Mouse (Mus musculus) CH12.LX (cell line): Measurements from ENCODE around the gene Krt87. TPM values are rescaled to one million over a fixed set of nuclear protein-coding genes. Genes with fewer than 3 reads are reported as not detected.

ENCODE experiments used
- DNase-seq: peaks from one replicate; pipeline ENCODE4 v3.0.0-alpha.2; 2013; ENCODE audit errors: extremely low read depth
- H3K27ac ChIP-seq: 2 replicates; pipeline ENCODE4 v1.5.1; 2012; ENCODE audit warnings: low read depth, mild to moderate bottlenecking, control low read depth, moderate library complexity; ENCODE audit not compliant: insufficient read depth
- H3K27me3 ChIP-seq: replicated peaks from 2 replicates; pipeline ENCODE3; 2012; ENCODE audit warnings: inconsistent platforms
- H3K36me3 ChIP-seq, 2 experiments: replicated peaks in 1 of 2; 2 replicates each; pipeline versions ENCODE3 to v1.6.1; 2012; ENCODE audit warnings: inconsistent platforms in 1 of 2, low read length in 1 of 2, mild to moderate bottlenecking in 1 of 2, mixed read lengths in 1 of 2, moderate library complexity in 1 of 2; ENCODE audit not compliant: control insufficient read depth in 1 of 2, insufficient read depth in 1 of 2
- H3K4me1 ChIP-seq, 2 experiments: 2 replicates each; pipeline ENCODE4 v1.6.1; 2012; ENCODE audit warnings: inconsistent platforms in 1 of 2, moderate library complexity in 1 of 2; ENCODE audit not compliant: insufficient read depth in 2 of 2, control insufficient read depth in 1 of 2
- H3K4me2 ChIP-seq: 2 replicates; pipeline ENCODE4 v1.6.1; 2012; ENCODE audit warnings: low read depth, mild to moderate bottlenecking, control low read depth; ENCODE audit not compliant: poor library complexity, insufficient read depth, severe bottlenecking
- H3K4me3 ChIP-seq, 3 experiments: fragments of 150-350 bp in 1 of 3; sonication (generic) in 1 of 3; replicated peaks in 1 of 3; 2 replicates each; pipeline versions ENCODE3 to v1.5.1; 2011 to 2012; ENCODE audit warnings: low read depth in 2 of 3, low read length in 2 of 3, mild to moderate bottlenecking in 2 of 3, moderate library complexity in 2 of 3, control low read depth in 1 of 3, improper control_type of control experiment in 1 of 3, inconsistent platforms in 1 of 3, mixed read lengths in 1 of 3; ENCODE audit not compliant: poor library complexity in 1 of 3
- H3K79me2 ChIP-seq: replicated peaks from 2 replicates; pipeline ENCODE4 v1.6.1; 2012; ENCODE audit warnings: mild to moderate bottlenecking, moderate library complexity; ENCODE audit not compliant: control insufficient read depth, poor library complexity, insufficient read depth, severe bottlenecking; ENCODE audit errors: extremely low read depth
- H3K9ac ChIP-seq: 2 replicates; pipeline ENCODE4 v1.6.1; 2012; ENCODE audit warnings: low read depth, mild to moderate bottlenecking, control low read depth, moderate library complexity; ENCODE audit not compliant: insufficient read depth
- H3K9me3 ChIP-seq: replicated peaks from 2 replicates; pipeline ENCODE3; 2012; ENCODE audit warnings: low read length, inconsistent platforms, mixed read lengths
- BHLHE40 ChIP-seq: IDR thresholded peaks from 2 replicates; pipeline ENCODE4 v1.6.1; 2011; ENCODE audit warnings: mild to moderate bottlenecking, low read depth, low read length, improper control_type of control experiment
- CHD1 ChIP-seq: IDR thresholded peaks from 2 replicates; pipeline ENCODE4 v1.6.1; 2012; ENCODE audit warnings: low read depth, low read length, improper control_type of control experiment, inconsistent platforms
- CHD2 ChIP-seq: IDR thresholded peaks from 2 replicates; pipeline ENCODE4 v1.6.1; 2011; ENCODE audit warnings: low read length, improper control_type of control experiment
- CTCF ChIP-seq, 2 experiments: IDR thresholded peaks in 1 of 2; conservative IDR thresholded peaks in 1 of 2; 2 replicates each; pipeline ENCODE4 v1.5.1; 2011 to 2012; ENCODE audit warnings: low read depth in 2 of 2, low read length in 2 of 2, improper control_type of control experiment in 1 of 2, inconsistent platforms in 1 of 2, mild to moderate bottlenecking in 1 of 2, moderate library complexity in 1 of 2
- ELF1 ChIP-seq: IDR thresholded peaks from 2 replicates; pipeline ENCODE4 v1.6.1; 2014; ENCODE audit warnings: low read depth, mild to moderate bottlenecking, inconsistent platforms, low read length, improper control_type of control experiment
- EP300 ChIP-seq: IDR thresholded peaks from 2 replicates; pipeline ENCODE4 v1.6.1; 2011; ENCODE audit warnings: low read length, improper control_type of control experiment
- ETS1 ChIP-seq: conservative IDR thresholded peaks from 2 replicates; pipeline ENCODE4 v1.6.1; 2012; ENCODE audit warnings: low read depth, mild to moderate bottlenecking, inconsistent platforms, low read length, improper control_type of control experiment, moderate library complexity
- HCFC1 ChIP-seq: IDR thresholded peaks from 2 replicates; pipeline ENCODE4 v1.6.1; 2012; ENCODE audit warnings: low read depth, mild to moderate bottlenecking, inconsistent platforms, low read length, improper control_type of control experiment
- IRF4 ChIP-seq: IDR thresholded peaks from 2 replicates; pipeline ENCODE4 v1.6.1; 2014; ENCODE audit warnings: low read depth, mild to moderate bottlenecking, inconsistent platforms, low read length, improper control_type of control experiment
- JUN ChIP-seq: IDR thresholded peaks from 2 replicates; pipeline ENCODE4 v1.6.1; 2011; ENCODE audit warnings: low read depth, mild to moderate bottlenecking, low read length, improper control_type of control experiment, moderate library complexity; ENCODE audit not compliant: insufficient read depth
- JUND ChIP-seq: conservative IDR thresholded peaks from 2 replicates; pipeline ENCODE4 v1.6.1; 2011; ENCODE audit warnings: low read depth, low read length, improper control_type of control experiment
- KAT2A ChIP-seq: IDR thresholded peaks from 2 replicates; pipeline ENCODE4 v1.6.1; 2012; ENCODE audit warnings: low read length, improper control_type of control experiment, inconsistent platforms; ENCODE audit not compliant: insufficient replicate concordance
- MAFK ChIP-seq: IDR thresholded peaks from 2 replicates; pipeline ENCODE4 v1.6.1; 2011; ENCODE audit warnings: low read length, improper control_type of control experiment; ENCODE audit not compliant: insufficient replicate concordance
- MAX ChIP-seq: IDR thresholded peaks from 2 replicates; pipeline ENCODE4 v1.6.1; 2011; ENCODE audit warnings: low read length, improper control_type of control experiment
- MAZ ChIP-seq: IDR thresholded peaks from 2 replicates; pipeline ENCODE4 v1.6.1; 2012; ENCODE audit warnings: low read depth, mild to moderate bottlenecking, inconsistent platforms, low read length, improper control_type of control experiment, moderate library complexity
- MEF2A ChIP-seq: IDR thresholded peaks from 2 replicates; pipeline ENCODE4 v1.6.1; 2014; ENCODE audit warnings: low read depth, mild to moderate bottlenecking, inconsistent platforms, low read length, improper control_type of control experiment, borderline replicate concordance
- MXI1 ChIP-seq: IDR thresholded peaks from 2 replicates; pipeline ENCODE4 v1.6.1; 2011; ENCODE audit warnings: mild to moderate bottlenecking, low read depth, low read length, improper control_type of control experiment
- MYC ChIP-seq: IDR thresholded peaks from 2 replicates; pipeline ENCODE4 v1.6.1; 2011; ENCODE audit warnings: low read depth, mild to moderate bottlenecking, improper control_type of control experiment, low read length
- POLR2AphosphoS2 ChIP-seq: IDR thresholded peaks from 2 replicates; pipeline ENCODE4 v1.6.1; 2011; ENCODE audit warnings: low read depth, low read length, improper control_type of control experiment
- RCOR1 ChIP-seq: conservative IDR thresholded peaks from 2 replicates; pipeline ENCODE4 v1.6.1; 2012; ENCODE audit warnings: low read depth, mild to moderate bottlenecking, inconsistent platforms, low read length, improper control_type of control experiment
- SIN3A ChIP-seq: IDR thresholded peaks from 2 replicates; pipeline ENCODE4 v1.6.1; 2012; ENCODE audit warnings: low read length, improper control_type of control experiment, inconsistent platforms
- SMC3 ChIP-seq: IDR thresholded peaks from 2 replicates; pipeline ENCODE4 v1.6.1; 2011; ENCODE audit warnings: low read depth, low read length, improper control_type of control experiment
- TBP ChIP-seq: conservative IDR thresholded peaks from 2 replicates; pipeline ENCODE4 v1.6.1; 2011; ENCODE audit warnings: low read depth, low read length, improper control_type of control experiment
- TCF12 ChIP-seq: IDR thresholded peaks from 2 replicates; pipeline ENCODE4 v1.6.1; 2014; ENCODE audit warnings: low read depth, mild to moderate bottlenecking, inconsistent platforms, low read length, improper control_type of control experiment
- UBTF ChIP-seq: IDR thresholded peaks from 2 replicates; pipeline ENCODE4 v1.6.1; 2012; ENCODE audit warnings: low read depth, mild to moderate bottlenecking, inconsistent platforms, low read length, improper control_type of control experiment, moderate library complexity
- USF2 ChIP-seq: conservative IDR thresholded peaks from 2 replicates; pipeline ENCODE4 v1.6.1; 2011; ENCODE audit warnings: low read depth, low read length, improper control_type of control experiment
- ZC3H11A ChIP-seq: IDR thresholded peaks from 2 replicates; pipeline ENCODE4 v1.6.1; 2012; ENCODE audit warnings: low read depth, mild to moderate bottlenecking, inconsistent platforms, low read length, improper control_type of control experiment
- dilution Hi-C: fragments of 300-500 bp; cut with MboI; formaldehyde crosslinking; loops from 2 replicates; pipeline ENCODE4 v1.14.3; 2020; ENCODE audit warnings: low sequenced_read_pairs; ENCODE audit not compliant: extremely low pct_unique_long_range_greater_than_20kb, extremely low pct_ligation_motif_present
- in situ Hi-C: fragments of 300-500 bp; cut with MboI; formaldehyde crosslinking; loops from 3 replicates; pipeline ENCODE4 v1.14.3; 2019; ENCODE audit warnings: low sequenced_read_pairs, low pct_ligation_motif_present, low pct_unique_long_range_greater_than_20kb, mixed read lengths
- polyA plus RNA-seq: library from polyadenylated mRNA; unstranded; fragments of >175 nt; gene quantifications from 2 replicates; pipeline ENCODE4 v1.2.1, GENCODE M21; 2012; ENCODE audit warnings: low read depth; ENCODE audit not compliant: insufficient read length
- total RNA-seq, 2 experiments: library from RNA; depleted of rRNA; stranded (reverse); fragments of 300-350 nt in 1 of 2; fragments of >200 nt in 1 of 2; gene quantifications; 2 replicates each; pipeline ENCODE4 v1.2.3; 2012 to 2014

Krt87 gene
- total and polyA plus RNA-seq, 3 experiments, result 0.08 to 0.16 TPM; not detected in 1

DNA sequence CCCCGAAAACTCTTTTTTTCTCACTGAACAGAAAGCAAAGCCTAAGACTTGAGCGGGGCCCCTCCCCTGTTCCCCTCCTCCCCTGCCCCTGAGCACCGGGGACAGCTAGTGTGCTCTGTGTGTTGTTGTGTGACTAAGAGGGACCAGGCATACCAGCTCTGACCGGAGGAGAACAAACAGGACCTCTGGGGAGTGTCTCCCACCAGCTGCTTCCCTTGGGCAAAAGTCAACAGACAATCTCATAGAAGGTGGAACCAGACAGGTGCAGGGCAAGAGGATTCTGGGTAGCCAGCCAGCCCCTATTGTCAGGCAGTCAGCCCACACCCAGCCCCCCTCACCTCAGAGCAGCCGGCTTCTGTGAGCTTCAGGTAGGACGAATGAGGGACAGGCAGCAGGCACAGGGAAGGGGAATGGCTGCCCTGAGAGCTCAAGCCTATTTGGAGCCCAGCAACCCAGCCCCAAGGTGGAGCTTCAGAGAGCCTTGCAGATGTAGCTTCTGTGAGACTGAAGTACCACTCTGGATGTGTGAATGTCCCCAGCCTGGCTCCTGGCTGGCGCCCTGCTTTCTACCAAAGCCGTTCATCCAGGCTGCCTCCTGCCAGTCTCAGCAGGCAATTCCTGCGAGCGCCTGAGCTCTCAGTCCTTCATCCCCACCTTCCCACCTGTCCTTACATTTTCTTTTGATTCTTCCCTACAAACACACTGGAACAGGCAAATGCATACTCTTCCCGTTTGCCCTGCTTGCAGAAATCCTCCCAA is 23.6 kb downstream of the Krt87 start:
- H3K36me3 ChIP-seq, result no peaks in the 10 kb centered on the region
- dilution Hi-C loops, result no loop called here
- H3K9me3 ChIP-seq, result no peaks in the 10 kb centered on the region
- in situ Hi-C loops, result no loop called here
- no peak overlapping the region for H3K9ac ChIP-seq
- H3K27me3 ChIP-seq, result peaks cover 6% of the 10 kb centered on the region
- TF ChIP-seq MEF2A (no peak), MAX (no peak), MYC (no peak), TBP (no peak), MAFK (no peak), HCFC1 (no peak), ELF1 (no peak), UBTF (no peak), EP300 (no peak), SMC3 (no peak), CTCF (conservative IDR thresholded peaks at IDR 0.05 in 1 of 2, IDR thresholded peaks at IDR 0.05 in 1 of 2; ENCODE audit: low read depth in 2 of 2, low read length in 2 of 2) (no peak), CHD1 (no peak), JUN (no peak), ZC3H11A (no peak), POLR2AphosphoS2 (no peak)
- peak overlapping the region; percentile 37 for H3K4me2 ChIP-seq
- H3K79me2 ChIP-seq, result no peaks in the 10 kb centered on the region
- peak overlapping the region in 1 of 3 experiments; percentile 6 for H3K4me3 ChIP-seq
- DNase-seq, result peak; percentile 35
- peaks cover 35 to 67% of the 10 kb centered on the region in 2 experiments for H3K4me1 ChIP-seq
- no peak overlapping the region for H3K27ac ChIP-seq

DNA sequence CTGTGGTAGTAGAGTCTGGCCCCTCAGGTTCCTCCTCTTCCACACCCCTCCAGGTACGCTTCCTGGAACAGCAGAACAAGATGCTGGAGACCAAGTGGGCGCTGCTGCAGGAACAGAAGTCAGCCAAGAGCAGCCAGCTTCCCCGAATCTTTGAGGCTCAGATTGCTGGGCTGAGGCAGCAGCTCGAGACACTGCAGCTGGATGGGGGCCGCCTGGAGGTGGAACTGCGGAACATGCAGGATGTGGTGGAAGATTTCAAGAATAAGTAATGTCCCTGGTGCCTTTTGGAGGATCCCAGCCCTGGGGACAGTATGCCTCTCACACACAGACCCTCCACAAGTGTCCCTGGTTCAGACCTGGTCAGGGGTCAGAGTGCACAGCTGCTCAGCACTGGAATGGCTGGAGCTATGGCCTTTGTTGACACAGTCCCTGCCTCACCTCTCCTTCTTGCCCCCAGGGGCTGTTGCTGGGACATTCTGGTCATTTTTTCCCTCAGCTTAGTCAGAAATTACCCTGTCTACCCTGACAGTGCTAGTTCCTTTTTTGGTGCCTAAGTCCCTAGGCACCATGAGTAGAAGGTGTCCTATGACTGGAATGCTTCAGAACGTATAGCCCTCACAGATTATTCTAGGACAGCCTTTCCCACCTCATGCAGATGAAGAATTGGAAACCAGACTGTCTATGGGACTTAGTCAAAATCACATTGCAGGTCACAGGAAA is 24.5 kb downstream of the Krt87 start:
- peak overlapping the region; percentile 37 for H3K4me2 ChIP-seq
- TF ChIP-seq ETS1, result peak; percentile 93
- peak; percentile 48; the same call in 1 of the 2 replicates for TF ChIP-seq SIN3A
- peak; percentile 84 for TF ChIP-seq IRF4
- 0 out of 2 replicates have a peak, but pooled peaks have one; percentile 19 for TF ChIP-seq MXI1
- no peak for TF ChIP-seq ZC3H11A
- TF ChIP-seq KAT2A, result 0 out of 2 replicates have a peak, but pooled peaks have one; percentile 45
- TF ChIP-seq CHD2, result peak; percentile 44; the same call in 1 of the 2 replicates
- TF ChIP-seq EP300, result peak; percentile 96
- TF ChIP-seq MAX, result no peak
- TF ChIP-seq MAFK, result peak; percentile 50; the same call in 1 of the 2 replicates
- TF ChIP-seq TCF12, result peak; percentile 49; the same call in 1 of the 2 replicates
- TF ChIP-seq BHLHE40, result peak; percentile 54
- TF ChIP-seq CTCF (conservative IDR thresholded peaks at IDR 0.05 in 1 of 2, IDR thresholded peaks at IDR 0.05 in 1 of 2; ENCODE audit: low read depth in 2 of 2, low read length in 2 of 2), result peak in 1 of 2 experiments; percentile 31; a peak in 1 of 4 replicates
- no peak; the same call in 1 of the 2 replicates for TF ChIP-seq RCOR1
- peak; percentile 76 for TF ChIP-seq JUND
- no peak for TF ChIP-seq USF2
- peak; percentile 82 for TF ChIP-seq JUN
- TF ChIP-seq SMC3, result peak; percentile 23; the same call in 1 of the 2 replicates
- peak; percentile 88 for TF ChIP-seq MEF2A
- TF ChIP-seq MAZ, result no peak
- H3K9ac ChIP-seq, result no peak overlapping the region
- H3K79me2 ChIP-seq, result no peaks in the 10 kb centered on the region
- H3K4me1 ChIP-seq, result peaks cover 32 to 59% of the 10 kb centered on the region in 2 experiments
- no peak overlapping the region for H3K4me3 ChIP-seq
- in situ Hi-C loops (no loop called here), dilution Hi-C loops (no loop called here)
- H3K27me3 ChIP-seq, result peaks cover 6% of the 10 kb centered on the region
- DNase-seq, result peak; percentile 82
- no peaks in the 10 kb centered on the region for H3K36me3 ChIP-seq
- no peaks in the 10 kb centered on the region for H3K9me3 ChIP-seq
- H3K27ac ChIP-seq, result no peak overlapping the region
